Mouse (Mus musculus) cerebellum, adult (tissue): ENCODE results near the gene Vps35l.

Source experiments
- ATAC-seq: cut with Nextera tagmentation; 2 replicates; pipeline ENCODE4 v1.9.2; 2017; ENCODE audit warnings: mild to moderate bottlenecking, moderate library complexity, mixed read lengths; ENCODE audit not compliant: insufficient number of reproducible peaks, low FRiP score, low TSS enrichment

Vps35l gene

GRCm38 (mm10) chr7:118773027-118773426 is 33.0 kb downstream of the Vps35l start:
- no peak for ATAC-seq

DNA sequence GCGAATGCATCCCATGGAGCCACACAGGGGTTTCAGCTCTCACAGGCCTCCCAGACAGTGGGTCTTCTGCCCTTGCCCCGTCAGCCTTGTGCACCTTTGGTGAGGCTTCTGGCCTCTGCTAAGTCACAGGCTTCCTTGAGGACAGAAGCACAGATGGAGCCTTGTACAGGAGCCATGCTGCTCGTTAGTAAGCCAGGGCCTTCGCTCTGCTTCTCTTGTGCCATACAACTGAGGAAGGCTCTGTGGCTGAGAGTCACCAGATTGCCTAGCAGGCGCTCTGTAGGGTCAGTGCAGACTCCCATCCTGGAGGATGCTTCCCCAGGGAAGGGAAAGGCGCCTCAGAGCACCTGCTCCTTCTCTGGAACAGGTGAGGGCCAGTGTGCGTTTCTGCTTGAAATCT is 36.0 kb downstream of the Vps35l start:
- ATAC-seq: no peak

GRCm38 (mm10) chr7:118776491-118776890 is 36.5 kb downstream of the Vps35l start:
- ATAC-seq: no peak

GRCm38 (mm10) chr7:118777598-118778394 is 37.8 kb downstream of the Vps35l start:
- ATAC-seq: no peak

GRCm38 (mm10) chr7:118778561-118778960 is 38.5 kb downstream of the Vps35l start:
- ATAC-seq: peak; percentile 82

DNA sequence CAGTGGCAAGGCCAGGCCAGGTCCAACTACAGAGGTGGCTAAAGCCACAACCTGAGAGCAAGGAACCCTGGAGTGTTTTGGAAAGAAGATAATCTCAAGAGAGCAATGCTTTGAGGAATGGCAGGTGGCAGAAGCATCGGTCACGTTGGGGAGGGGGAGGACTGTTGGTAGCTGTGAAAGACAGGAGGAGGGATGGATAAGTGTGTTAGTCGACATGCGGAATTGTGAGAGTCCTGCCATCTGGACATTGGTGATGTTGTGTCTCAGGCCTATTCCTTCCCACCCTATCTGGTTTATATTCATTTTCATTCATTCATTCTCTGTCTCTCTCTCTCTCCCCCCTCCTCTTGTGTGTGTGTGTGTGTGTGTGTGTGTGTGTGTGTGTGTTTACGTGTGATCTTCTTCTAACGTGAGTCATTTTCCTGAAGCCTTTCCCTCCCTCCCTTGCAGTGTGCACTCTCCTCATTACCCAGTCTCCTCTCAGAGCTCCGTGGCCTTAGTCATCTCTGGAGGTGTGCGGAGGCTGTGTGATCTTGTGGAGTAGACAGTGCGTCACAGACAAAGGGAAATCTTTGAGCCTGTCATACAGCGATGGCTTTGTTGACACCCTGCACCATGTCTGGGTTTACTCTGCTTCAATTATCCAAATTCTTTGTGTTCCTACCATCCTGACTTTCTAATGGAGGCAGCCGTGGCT is 43.4 kb downstream of the Vps35l start:
- no peak for ATAC-seq

GRCm38 (mm10) chr7:118786091-118786490 is 46.1 kb downstream of the Vps35l start:
- ATAC-seq: no peak

DNA sequence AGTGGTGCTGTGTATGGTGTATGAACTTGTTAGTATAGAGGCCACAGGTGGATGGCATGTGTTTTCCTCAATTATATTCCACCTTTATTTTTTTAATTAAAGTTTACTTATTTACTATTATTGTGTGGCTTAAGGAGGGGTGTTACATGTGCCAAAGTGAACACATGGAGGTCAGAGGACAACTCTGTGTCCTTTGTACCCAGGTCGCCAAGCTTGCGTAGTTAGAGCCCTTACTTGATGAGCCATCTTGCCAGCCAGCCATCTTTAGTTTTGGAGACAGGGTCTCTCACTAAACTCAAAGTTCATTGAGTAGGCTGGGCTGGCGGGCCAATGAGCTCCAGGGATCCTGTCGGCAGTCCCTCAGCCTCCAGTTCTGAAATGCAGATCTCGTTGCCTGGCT is 47.3 kb downstream of the Vps35l start:
- no peak for ATAC-seq

DNA sequence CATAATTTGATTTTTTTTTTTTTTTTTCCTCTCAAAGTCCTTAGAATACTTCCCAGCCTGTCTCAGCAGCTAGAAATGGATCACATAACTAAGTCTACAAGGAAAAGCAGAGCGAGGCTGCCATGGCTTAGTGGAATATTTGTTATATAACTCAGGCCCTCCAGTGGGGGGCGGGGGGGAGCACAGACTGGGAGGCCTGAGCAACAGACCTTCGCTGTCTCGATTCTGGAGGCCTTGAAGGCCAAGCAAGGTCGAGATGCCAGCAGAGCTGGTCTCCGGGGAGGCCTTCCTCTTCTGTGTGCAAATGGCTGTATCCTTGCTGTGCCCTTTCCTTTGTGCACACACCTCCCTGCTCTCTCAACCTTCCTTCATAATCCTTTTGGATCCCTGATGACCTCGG is 48.5 kb downstream of the Vps35l start:
- ATAC-seq: no peak

- no peak for ATAC-seq
These were observed 50.3 kb downstream of the Vps35l start for GRCm38 (mm10) chr7:118790292-118790691.

GRCm38 (mm10) chr7:118793899-118794298 is 53.9 kb downstream of the Vps35l start:
- no peak for ATAC-seq

DNA sequence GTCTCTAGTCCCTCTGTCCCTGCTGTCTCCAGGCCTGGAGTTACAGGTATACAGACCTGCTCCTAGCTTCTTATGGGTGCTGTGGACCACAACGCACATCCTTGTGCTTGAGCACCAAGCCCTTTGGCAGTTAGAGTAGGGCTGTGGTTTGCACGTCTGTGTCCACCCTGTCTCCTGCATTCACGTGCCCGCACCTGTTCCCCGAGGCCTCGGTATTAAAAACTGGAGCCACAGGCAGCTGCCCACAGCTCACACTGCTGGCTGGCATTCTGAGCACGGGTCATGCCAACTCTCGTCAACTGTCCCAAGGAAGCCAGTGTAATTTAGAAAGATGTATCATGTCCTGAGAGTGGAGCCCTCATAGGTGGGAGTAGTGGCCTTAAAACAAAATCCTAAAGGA is 55.8 kb downstream of the Vps35l start:
- no peak for ATAC-seq

DNA sequence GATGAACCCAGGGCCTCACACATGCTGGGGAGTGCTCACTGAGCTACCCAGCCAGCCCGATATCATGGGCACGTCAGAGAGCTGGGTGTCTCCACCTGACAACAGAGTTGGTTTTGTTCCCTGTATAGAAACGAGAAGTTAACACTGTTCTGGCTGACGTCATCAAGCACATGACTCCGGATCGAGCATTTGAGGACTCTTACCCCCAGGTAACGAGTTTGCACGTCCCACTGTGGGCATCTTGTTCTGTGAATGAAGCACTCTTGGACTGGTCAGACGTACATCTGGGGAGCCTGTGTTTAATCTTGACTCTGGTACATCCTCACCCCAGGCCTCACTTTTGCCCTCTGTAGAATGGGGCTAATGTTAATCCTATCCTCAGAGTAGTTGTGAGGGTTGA is 56.8 kb downstream of the Vps35l start:
- ATAC-seq: no peak

- no peak for ATAC-seq
These were observed 57.6 kb downstream of the Vps35l start for GRCm38 (mm10) chr7:118797600-118797999.

DNA sequence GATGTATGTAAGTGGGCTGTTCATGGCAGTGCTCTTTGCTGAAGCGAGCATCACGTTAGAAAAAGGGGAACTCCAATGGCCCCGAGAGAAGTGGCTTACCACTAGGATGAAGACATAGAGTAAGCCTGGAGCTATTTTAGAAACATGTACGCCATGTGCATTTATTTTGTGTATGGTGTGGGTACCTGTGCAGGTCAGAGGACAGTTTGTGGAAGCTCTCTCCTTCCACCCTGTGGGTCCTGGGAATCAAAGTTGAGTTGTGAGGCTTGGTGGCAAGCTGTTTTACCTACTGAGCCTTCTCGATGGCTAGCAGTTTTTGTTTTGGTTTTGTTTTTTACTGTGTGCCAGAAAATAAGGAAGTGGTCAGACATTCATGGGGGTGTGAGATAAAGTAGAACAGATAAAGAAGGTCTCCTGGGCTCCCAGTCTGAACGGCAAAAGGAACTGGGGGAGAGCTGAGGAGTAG is 58.1 kb downstream of the Vps35l start:
- ATAC-seq: no peak

- ATAC-seq: no peak
These were observed 60.2 kb downstream of the Vps35l start for GRCm38 (mm10) chr7:118800112-118800734.

GRCm38 (mm10) chr7:118801791-118802190 is 61.8 kb downstream of the Vps35l start:
- ATAC-seq: no peak

GRCm38 (mm10) chr7:118803425-118803824 is 63.4 kb downstream of the Vps35l start:
- no peak for ATAC-seq

GRCm38 (mm10) chr7:118806631-118807411 is 66.8 kb downstream of the Vps35l start:
- no peak for ATAC-seq

- ATAC-seq: no peak
These were observed 67.9 kb downstream of the Vps35l start for GRCm38 (mm10) chr7:118807899-118808298.
